Mouse (Mus musculus) hindbrain, embryonic 10.5 days (tissue): ENCODE data around the gene Poc1b. TPM values are rescaled to one million over a fixed set of nuclear protein-coding genes. Genes with fewer than 3 reads are reported as not detected.

Experiments
- DNase-seq: peaks from one replicate; pipeline ENCODE4 v3.0.0-alpha.2; 2017; ENCODE audit warnings: low spot score
- H3K27ac ChIP-seq: fragments of 300-500 bp; sonication (generic); 2 replicates; pipeline ENCODE4 v1.5.1; 2016; ENCODE audit warnings: mild to moderate bottlenecking, moderate library complexity
- H3K27me3 ChIP-seq: fragments of 300-500 bp; sonication (generic); 2 replicates; pipeline ENCODE4 v1.6.1; 2016; ENCODE audit warnings: mild to moderate bottlenecking; ENCODE audit not compliant: poor library complexity, insufficient read depth, severe bottlenecking
- H3K36me3 ChIP-seq: fragments of 300-500 bp; sonication (generic); 2 replicates; pipeline ENCODE4 v1.6.1; 2016; ENCODE audit warnings: mild to moderate bottlenecking, moderate library complexity
- H3K4me1 ChIP-seq: fragments of 300-500 bp; sonication (generic); replicated peaks from 2 replicates; pipeline ENCODE4 v1.6.1; 2016; ENCODE audit warnings: mild to moderate bottlenecking
- H3K4me3 ChIP-seq: fragments of 300-500 bp; sonication (generic); 2 replicates; pipeline ENCODE4 v1.5.1; 2016; ENCODE audit warnings: mild to moderate bottlenecking, moderate library complexity
- H3K9me3 ChIP-seq: fragments of 300-500 bp; sonication (generic); 2 replicates; pipeline ENCODE4 v1.6.1; 2016; ENCODE audit warnings: mild to moderate bottlenecking, moderate library complexity
- WGBS: fragments of 180-500 bp; shearing (Covaris S2); methylation state at CpG from one replicate; pipeline ENCODE4 v1.1.7; 2016; 5-methylcytosine and 5-hydroxymethylcytosine counted together
- polyA plus RNA-seq: library from polyadenylated mRNA; unstranded; fragments of >200 nt; fragmentation: Nextera tagmentation; extraction: Ambion mirVana; gene quantifications from 2 replicates; pipeline ENCODE4 v1.2.1, GENCODE M21; 2016

The Poc1b gene
- polyA plus RNA-seq, 1 experiment from 2014 or later = 27.6 TPM

- no peak for DNase-seq
- 0 out of 2 replicates have a peak, but pooled peaks cover 2% of the 10 kb centered on the region for H3K36me3 ChIP-seq
Observed at GRCm38 (mm10) chr10:99168840-99169764, 62.3 kb downstream of the Poc1b start.

GRCm38 (mm10) chr10:99169765-99170129, 62.9 kb downstream of the Poc1b start:
- peaks cover 6% of the 10 kb centered on the region; the same call in 1 of the 2 replicates for H3K36me3 ChIP-seq
- peaks cover 30% of the 10 kb centered on the region for H3K4me1 ChIP-seq
- no peak overlapping the region for H3K27ac ChIP-seq
- H3K9me3 ChIP-seq = no peaks in the 10 kb centered on the region
- WGBS = 91% methylated on average over 5 of the region's 5 CpGs
- H3K27me3 ChIP-seq = no peaks in the 10 kb centered on the region
- DNase-seq = no peak
- H3K4me3 ChIP-seq = no peak overlapping the region

More at GRCm38 (mm10) chr10:99168840-99169764, 62.3 kb downstream of the Poc1b start:
- peaks cover 31% of the 10 kb centered on the region for H3K4me1 ChIP-seq
- H3K27me3 ChIP-seq = no peaks in the 10 kb centered on the region
- no peaks in the 10 kb centered on the region for H3K9me3 ChIP-seq
- no peak overlapping the region for H3K27ac ChIP-seq
- H3K4me3 ChIP-seq = no peak overlapping the region
- WGBS = 83% methylated on average over 11 of the region's 11 CpGs

- peak; percentile 68 for DNase-seq
- Histone ChIP-seq H3K9me3 (no peaks in the 10 kb centered on the region), H3K4me1 (peaks cover 28% of the 10 kb centered on the region), H3K27me3 (no peaks in the 10 kb centered on the region), H3K27ac (peak overlapping the region; percentile 81), H3K36me3 (peaks cover 8% of the 10 kb centered on the region; the same call in 1 of the 2 replicates), H3K4me3 (peak overlapping the region; percentile 9; the same call in 1 of the 2 replicates)
- 21% methylated on average over 12 of the region's 12 CpGs for WGBS
Observed at GRCm38 (mm10) chr10:99171961-99172497, 65.2 kb downstream of the Poc1b start.

- peak overlapping the region; percentile 66; the same call in 1 of the 2 replicates for H3K27ac ChIP-seq
- no peaks in the 10 kb centered on the region for H3K9me3 ChIP-seq
- no peak for DNase-seq
- H3K4me3 ChIP-seq = no peak overlapping the region
- peaks cover 10% of the 10 kb centered on the region for H3K36me3 ChIP-seq
- 42% methylated on average over 7 of the region's 7 CpGs for WGBS
- peaks cover 29% of the 10 kb centered on the region for H3K4me1 ChIP-seq
- no peaks in the 10 kb centered on the region for H3K27me3 ChIP-seq
Observed at GRCm38 (mm10) chr10:99172906-99173507, 66.2 kb downstream of the Poc1b start.

- Histone ChIP-seq H3K36me3 (peaks cover 25% of the 10 kb centered on the region), H3K27me3 (no peaks in the 10 kb centered on the region), H3K9me3 (no peaks in the 10 kb centered on the region), H3K27ac (no peak overlapping the region), H3K4me3 (no peak overlapping the region), H3K4me1 (peaks cover 19% of the 10 kb centered on the region)
- WGBS = 68% methylated on average over 9 of the region's 9 CpGs
- no peak for DNase-seq
Observed at GRCm38 (mm10) chr10:99176911-99177310, 70.1 kb downstream of the Poc1b start.

- H3K4me3 ChIP-seq = no peak overlapping the region
- H3K27ac ChIP-seq = no peak overlapping the region
- WGBS = 98% methylated on average over 2 of the region's 2 CpGs
- H3K4me1 ChIP-seq = peaks cover 8% of the 10 kb centered on the region
- H3K9me3 ChIP-seq = no peaks in the 10 kb centered on the region
- no peaks in the 10 kb centered on the region for H3K27me3 ChIP-seq
- DNase-seq = no peak
- H3K36me3 ChIP-seq = peaks cover 25% of the 10 kb centered on the region
Observed at GRCm38 (mm10) chr10:99178118-99178517, 71.3 kb downstream of the Poc1b start.

GRCm38 (mm10) chr10:99179122-99179521, 72.3 kb downstream of the Poc1b start:
- WGBS = 95% methylated on average over 5 of the region's 5 CpGs
- no peak for DNase-seq

GRCm38 (mm10) chr10:99179566-99179965, 72.7 kb downstream of the Poc1b start:
- 97% methylated on average over 4 of the region's 4 CpGs for WGBS
- H3K9me3 ChIP-seq = no peaks in the 10 kb centered on the region

More at GRCm38 (mm10) chr10:99179122-99179521, 72.3 kb downstream of the Poc1b start:
- Histone ChIP-seq H3K9me3 (no peaks in the 10 kb centered on the region), H3K4me1 (peaks cover 6% of the 10 kb centered on the region; the same call in 1 of the 2 replicates), H3K27me3 (no peaks in the 10 kb centered on the region), H3K4me3 (no peak overlapping the region), H3K27ac (no peak overlapping the region), H3K36me3 (peaks cover 25% of the 10 kb centered on the region)

GRCm38 (mm10) chr10:99181497-99181896, 74.7 kb downstream of the Poc1b start:
- no peak for DNase-seq
- H3K27ac ChIP-seq = no peak overlapping the region
- no peaks in the 10 kb centered on the region for H3K27me3 ChIP-seq
- 87% methylated on average over 8 of the region's 8 CpGs for WGBS
- peaks cover 30% of the 10 kb centered on the region for H3K36me3 ChIP-seq
- H3K9me3 ChIP-seq = no peaks in the 10 kb centered on the region
- no peak overlapping the region for H3K4me3 ChIP-seq
- peaks cover 6% of the 10 kb centered on the region; the same call in 1 of the 2 replicates for H3K4me1 ChIP-seq

More at GRCm38 (mm10) chr10:99179566-99179965, 72.7 kb downstream of the Poc1b start:
- Histone ChIP-seq H3K4me1 (peaks cover 6% of the 10 kb centered on the region; the same call in 1 of the 2 replicates), H3K4me3 (no peak overlapping the region), H3K27ac (no peak overlapping the region), H3K36me3 (peaks cover 23% of the 10 kb centered on the region), H3K27me3 (no peaks in the 10 kb centered on the region)
- no peak for DNase-seq

GRCm38 (mm10) chr10:99182107-99182506, 75.3 kb downstream of the Poc1b start:
- no peak for DNase-seq
- WGBS = 94% methylated on average over 5 of the region's 5 CpGs
- Histone ChIP-seq H3K4me3 (no peak overlapping the region), H3K36me3 (peaks cover 30% of the 10 kb centered on the region), H3K4me1 (no peaks in the 10 kb centered on the region), H3K9me3 (no peaks in the 10 kb centered on the region), H3K27ac (no peak overlapping the region), H3K27me3 (no peaks in the 10 kb centered on the region)

- peaks cover 13% of the 10 kb centered on the region; the same call in 1 of the 2 replicates for H3K36me3 ChIP-seq
- WGBS = 93% methylated on average over 1 of the region's 1 CpGs
- no peaks in the 10 kb centered on the region for H3K27me3 ChIP-seq
- H3K4me3 ChIP-seq = no peak overlapping the region
- DNase-seq = no peak
- no peak overlapping the region for H3K27ac ChIP-seq
- H3K9me3 ChIP-seq = no peaks in the 10 kb centered on the region
- H3K4me1 ChIP-seq = no peaks in the 10 kb centered on the region
Observed at GRCm38 (mm10) chr10:99188175-99188574, 81.3 kb downstream of the Poc1b start.

- 94% methylated on average over 21 of the region's 21 CpGs for WGBS
Observed at GRCm38 (mm10) chr10:99188656-99189603, 82.1 kb downstream of the Poc1b start.

More at GRCm38 (mm10) chr10:99188656-99189603, 82.1 kb downstream of the Poc1b start:
- DNase-seq = no peak
- Histone ChIP-seq H3K4me3 (no peak overlapping the region), H3K9me3 (no peaks in the 10 kb centered on the region), H3K36me3 (peaks cover 13% of the 10 kb centered on the region; the same call in 1 of the 2 replicates), H3K27ac (no peak overlapping the region), H3K27me3 (no peaks in the 10 kb centered on the region), H3K4me1 (no peaks in the 10 kb centered on the region)
